Mouse (Mus musculus) lung, postnatal 0 days (tissue): Measurements from ENCODE around the gene Esrrb.

Experiments
- CTCF ChIP-seq: IDR thresholded peaks from 2 replicates; pipeline ENCODE4 v1.5.1; 2016; ENCODE audit warnings: antibody characterized with exemption, mild to moderate bottlenecking
- EP300 ChIP-seq: IDR thresholded peaks from 2 replicates; pipeline ENCODE4 v1.6.1; 2016; ENCODE audit warnings: antibody characterized with exemption, mild to moderate bottlenecking, control low read depth

DNA sequence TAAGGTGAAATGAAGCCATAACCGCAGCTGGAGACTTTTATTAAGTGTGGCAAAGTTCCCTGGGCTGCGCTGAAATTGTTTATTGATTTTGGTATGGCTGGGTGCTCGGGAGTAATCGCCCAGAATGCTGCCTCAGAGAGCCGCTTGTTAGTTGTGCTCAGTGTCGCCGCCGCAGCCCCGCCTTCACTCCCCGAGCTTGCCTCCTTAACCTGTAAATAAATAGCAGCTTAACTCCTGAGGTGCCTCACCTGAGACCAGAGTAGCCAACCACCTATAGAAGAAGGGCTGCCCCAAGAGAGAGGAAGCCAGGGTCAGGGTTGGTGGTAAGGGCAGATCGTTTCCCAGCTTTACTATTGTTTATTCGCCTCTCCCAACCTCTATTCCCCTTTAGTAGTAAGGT lies 40.3 kb upstream of the Esrrb start:
- no peak for TF ChIP-seq EP300
- no peak for TF ChIP-seq CTCF
